Mouse (Mus musculus): Measurements from ENCODE around the gene Prph. TPM values are rescaled to one million over a fixed set of nuclear protein-coding genes. Genes with fewer than 3 reads are reported as not detected.

Gene Prph
- 1 to 10 TPM in 1 of 2 experiments, under 1 TPM in 1; 0.61 to 1.1 TPM for total RNA-seq (2021)
- long read RNA-seq = 0 reads

DNA sequence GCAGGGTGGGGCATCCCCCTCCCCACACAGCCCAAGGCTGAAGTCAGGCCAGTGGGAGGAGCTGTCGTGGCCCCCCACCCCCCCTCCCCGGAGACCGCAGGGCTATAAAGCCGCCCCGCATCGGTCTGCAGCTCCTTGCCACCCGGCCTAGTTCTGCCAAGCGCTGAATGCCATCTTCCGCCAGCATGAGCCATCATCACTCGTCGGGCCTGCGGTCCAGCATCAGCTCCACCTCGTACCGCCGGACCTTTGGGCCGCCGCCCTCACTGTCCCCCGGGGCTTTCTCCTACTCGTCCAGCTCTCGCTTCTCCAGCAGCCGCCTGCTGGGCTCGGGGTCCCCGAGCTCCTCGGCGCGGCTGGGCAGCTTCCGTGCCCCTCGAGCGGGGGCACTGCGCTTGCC lies at the start of gene Prph:
Gene Prph, plus strand, starts transcription at position 135 of the 400 bp plus-strand sequence.
- DNase-seq (ENCODE audit: low spot score in 2 of 2) = no peak

DNA sequence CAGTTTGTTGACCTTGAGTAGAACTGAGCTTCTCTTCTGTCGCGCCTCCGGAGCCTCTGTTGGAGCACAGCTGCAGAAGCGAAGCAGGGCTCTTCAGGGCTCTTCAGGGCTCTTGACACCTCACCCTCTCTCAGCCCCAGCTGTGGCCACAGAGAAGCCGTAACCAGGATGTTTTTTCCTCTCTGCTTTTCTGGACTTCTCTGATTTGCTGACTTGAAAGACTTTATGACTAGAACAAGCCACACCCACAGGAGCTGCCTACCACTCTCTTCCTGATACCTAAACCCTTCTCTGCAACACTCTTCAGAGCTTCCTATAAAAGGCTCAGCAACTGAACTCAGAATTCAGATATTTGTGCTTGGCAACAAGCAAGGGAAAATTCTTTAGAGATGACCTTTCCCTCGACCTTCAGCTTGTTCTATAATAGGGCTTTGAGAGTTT lies 46.2 kb upstream of the Prph start:
- DNase-seq (ENCODE audit: low spot score in 2 of 2) = no peak

DNA sequence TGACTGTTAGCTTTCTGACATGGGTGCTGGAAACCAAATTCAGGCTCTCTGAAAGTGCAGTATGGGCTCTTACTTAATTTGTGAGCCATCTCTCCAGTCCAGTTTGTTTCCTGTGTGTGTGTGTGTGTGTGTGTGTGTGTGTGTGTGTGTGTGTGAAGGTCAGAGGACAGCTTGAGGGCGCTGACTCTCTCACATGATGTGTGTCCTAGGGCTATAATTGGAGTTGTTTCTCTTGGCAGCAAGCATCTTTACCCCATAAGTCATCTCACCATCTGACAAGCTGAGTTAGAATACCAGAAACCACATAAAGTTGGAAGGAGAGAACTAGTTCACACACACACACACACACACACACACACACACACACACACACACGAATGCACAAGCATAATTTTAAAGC lies 44.1 kb upstream of the Prph start:
- no peak for DNase-seq (ENCODE audit: low spot score in 2 of 2)

DNA sequence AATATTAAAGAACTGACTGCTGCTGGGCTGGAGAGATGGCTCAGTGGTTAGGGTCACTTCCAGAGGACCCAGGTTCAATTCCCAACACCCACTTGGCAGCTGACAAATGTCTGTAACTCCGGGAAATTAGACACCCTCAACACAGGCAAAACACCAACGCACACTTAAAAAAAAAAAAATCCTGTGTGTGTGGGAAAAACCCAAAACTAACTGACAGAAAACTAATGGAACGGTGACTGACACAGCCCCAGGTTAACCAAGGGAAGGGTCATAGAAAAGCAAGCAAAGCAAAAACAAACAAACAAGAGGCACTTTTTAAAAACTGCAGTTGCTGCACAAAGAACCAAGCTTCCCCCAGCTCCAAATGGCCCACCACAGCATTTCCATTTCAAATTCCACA lies 43.0 kb upstream of the Prph start:
- DNase-seq (ENCODE audit: low spot score in 2 of 2) = no peak

DNA sequence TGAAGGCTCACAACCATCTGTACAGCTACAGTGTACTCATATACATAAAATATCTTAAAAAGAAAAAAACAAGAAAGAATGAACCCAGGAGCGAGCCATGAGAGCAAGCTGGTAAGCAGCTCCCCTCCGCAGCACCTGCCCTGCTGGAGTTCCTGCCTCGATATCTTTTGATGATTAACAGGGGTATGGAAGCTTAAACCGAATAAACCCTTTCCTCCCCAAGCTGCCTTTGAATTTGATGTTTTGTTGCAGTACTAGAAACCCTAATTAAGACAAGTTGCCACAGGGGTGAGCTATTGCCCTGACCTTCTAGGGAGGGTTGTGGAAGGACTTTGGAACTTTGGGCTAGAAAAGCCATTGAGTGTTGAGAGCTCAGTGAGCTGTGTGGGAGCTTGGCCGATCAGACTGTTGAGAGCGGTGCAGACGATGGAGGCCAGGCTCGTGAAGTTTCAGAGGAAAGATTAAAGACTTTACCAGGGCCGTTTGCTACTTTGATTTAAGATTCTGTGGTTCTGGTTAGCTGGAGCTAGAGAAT lies 40.4 kb upstream of the Prph start:
- DNase-seq (ENCODE audit: low spot score in 2 of 2) = no peak

DNA sequence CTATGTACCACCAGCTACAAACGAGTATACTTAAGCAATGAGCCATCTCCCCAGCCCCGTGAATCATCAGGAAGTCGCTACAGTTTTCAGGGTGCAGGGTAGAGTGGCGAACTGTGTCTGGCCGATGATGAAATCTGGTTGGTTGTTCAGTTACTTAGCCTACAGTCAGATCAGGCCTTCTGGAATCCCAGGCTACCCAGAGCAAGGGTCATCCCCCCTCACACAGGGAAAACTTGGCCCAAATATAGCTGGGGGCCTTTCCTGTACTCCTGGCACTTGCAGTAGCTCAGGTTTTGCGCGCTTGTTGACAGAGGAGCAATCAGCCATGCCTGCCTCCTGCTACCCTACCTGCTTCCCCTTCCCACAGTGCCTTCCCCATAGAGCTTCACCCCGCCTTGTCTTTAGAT lies 37.6 kb upstream of the Prph start:
- DNase-seq (ENCODE audit: low spot score in 2 of 2) = no peak

DNA sequence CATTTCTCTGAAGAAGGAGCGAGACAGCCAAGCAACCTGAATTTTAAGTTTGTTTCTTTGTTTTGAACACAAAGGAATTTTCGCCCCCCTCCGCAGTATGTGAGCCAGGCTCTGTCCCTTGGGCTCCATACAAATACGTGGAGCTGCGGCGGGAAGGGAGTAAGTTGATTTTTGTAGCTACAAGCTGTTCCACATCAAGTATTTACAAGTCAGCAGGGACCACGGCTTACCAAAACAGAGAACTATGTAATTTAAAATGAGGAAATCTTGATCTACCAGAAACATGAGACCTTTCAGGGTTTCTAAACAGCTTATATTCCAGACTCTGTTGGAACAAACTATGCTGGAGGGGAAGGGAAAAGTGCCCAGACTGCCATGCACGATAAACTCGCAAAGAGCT lies 37.0 kb upstream of the Prph start:
- no peak for DNase-seq (ENCODE audit: low spot score in 2 of 2)

DNA sequence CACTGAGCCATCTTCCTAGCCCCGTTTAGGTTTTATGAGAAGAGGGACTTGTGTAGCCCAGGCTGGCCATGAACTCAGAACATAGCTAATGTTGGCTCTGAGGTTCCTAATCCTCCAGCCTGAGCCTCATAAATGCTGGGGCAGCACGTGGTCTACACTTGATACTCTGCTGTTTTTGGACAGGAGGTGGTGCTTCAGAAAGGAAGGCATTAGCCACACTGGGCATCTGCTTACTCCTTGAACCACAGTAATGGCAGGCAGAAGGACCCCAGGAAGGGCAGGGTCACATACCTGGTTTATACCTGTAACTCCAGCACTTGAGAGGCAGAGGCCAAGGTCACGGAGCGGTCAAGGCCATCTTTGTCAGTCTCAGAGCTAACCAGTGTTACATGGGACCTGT lies 36.3 kb upstream of the Prph start:
- DNase-seq (ENCODE audit: low spot score in 2 of 2) = no peak

DNA sequence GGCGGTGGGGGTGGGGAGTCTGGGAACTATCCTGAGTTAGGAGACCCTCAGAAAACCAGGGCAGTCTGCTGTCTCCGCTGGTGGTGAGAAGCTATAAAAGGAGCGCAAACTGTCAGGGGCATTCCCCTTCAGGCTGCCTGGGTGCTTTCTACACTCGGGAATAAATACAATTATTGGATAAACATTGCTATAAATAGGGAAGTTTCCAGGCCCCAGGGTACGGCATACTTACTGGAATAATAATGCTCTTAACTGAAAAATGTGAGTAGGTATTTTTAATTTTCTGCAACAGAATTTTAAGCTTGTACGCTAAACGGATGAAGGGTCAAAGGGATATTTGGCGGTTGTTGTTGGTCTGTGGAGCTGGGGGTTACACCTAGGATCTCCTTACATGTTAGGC lies 35.5 kb upstream of the Prph start:
- DNase-seq (ENCODE audit: low spot score in 2 of 2) = no peak

DNA sequence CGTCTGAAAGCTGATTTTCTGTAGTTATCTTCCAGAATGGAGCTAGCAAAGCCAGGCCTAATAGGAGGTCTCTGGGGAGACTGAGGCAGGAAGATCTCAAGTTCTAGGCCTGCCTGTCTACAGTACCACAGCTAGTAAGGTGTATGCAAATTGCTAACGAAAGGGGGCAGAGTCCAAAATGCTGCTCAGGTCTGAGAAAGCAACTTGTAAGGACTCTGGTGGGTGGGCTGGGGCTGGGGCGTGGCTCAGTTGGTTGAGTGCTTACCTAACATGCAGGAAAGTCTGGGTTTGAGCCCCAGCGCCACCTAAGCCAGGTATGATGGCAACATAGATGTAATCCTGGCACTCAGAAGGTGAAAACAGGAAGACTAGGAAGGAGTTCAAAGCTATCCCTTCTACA lies 34.8 kb upstream of the Prph start:
- DNase-seq (ENCODE audit: low spot score in 2 of 2) = no peak

DNA sequence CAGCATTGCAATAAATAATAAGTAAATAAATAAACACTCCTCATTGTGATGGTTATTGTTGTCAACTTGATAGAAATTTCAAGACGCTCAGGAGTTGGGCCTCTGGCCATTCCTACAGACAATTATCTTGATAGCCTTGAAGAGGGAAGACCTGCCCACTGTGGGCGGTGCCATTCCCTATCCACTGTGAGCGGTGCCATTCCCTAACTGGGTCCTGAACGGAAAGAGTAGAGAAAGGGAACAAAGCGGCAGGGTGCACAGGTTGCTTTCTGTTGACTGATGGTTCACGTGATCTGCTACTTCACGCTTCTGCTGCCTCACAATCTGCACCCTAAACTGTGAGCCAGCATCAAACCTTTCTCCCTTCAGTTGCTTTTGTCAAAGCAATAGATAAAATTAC lies 33.7 kb upstream of the Prph start:
- DNase-seq (ENCODE audit: low spot score in 2 of 2) = no peak

DNA sequence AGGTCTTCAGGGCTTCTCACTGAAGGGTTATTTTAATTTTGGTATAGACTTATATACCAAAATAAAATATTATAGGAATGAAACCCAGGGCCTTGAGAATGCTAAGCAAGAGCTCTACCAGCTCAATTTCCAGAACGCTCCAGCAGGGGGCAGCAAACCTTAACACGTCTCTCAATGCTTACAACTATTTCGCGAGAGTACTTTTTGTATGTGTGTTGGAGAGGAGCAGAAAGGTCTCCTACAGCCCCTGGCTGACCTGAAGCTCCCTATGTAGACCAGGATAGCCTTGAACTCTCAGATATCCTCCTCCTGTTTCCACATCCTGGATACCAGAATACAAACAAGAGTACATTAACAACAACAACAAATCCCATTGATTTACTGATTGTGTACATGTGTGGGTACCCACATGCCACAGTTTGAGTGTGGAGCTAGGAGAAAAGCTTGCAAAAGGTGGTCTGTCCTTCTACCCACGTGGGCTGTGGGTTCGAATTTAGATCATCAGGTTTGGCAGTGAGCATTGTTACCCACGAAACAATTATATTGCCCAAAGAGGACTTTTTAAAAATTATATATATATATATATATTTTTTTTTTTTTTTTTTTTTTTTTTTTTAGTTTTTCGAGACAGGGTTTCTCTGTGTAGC lies 30.2 kb upstream of the Prph start:
- peak; percentile 43 to 80 for DNase-seq (ENCODE audit: low spot score in 2 of 2)

DNA sequence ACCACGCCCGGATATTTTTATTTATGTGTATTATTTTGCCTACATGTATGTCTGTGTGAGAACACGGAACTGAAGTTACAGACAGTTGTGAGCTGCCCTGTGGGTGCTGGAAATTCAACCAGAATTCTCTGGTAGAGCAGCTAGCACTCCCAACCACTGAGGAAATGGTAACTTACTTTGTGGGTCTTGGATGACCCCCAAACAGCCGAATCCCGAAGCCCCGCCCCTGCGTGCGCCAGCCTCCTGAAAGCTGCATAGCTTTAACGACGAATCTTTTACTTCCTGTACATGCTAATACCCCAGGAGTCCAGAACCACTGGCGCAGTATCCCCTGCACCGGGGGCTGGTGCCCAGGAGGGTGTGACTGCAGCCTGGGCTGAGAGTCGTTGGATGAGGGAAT lies 29.6 kb upstream of the Prph start:
- DNase-seq (ENCODE audit: low spot score in 2 of 2) = no peak

DNA sequence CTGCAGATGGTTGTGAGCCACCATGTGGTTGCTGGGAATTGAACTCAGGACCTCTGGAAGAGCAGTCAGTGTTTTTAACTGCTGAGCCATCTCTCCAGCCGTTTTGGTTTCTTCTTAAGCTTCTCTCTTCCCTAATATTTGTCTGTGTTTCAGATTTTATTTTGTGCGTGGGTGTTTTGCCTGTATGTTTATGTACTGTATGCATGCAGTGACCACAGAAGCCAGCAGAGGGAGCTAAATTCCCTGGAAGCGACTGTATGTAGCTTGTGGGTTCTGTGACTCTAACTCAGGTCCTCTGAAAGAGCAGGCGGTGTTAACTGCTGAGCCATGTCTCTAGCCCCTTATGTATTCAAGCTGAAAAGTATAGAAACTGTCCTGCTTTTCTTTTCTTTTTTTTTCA lies 28.7 kb upstream of the Prph start:
- DNase-seq (ENCODE audit: low spot score in 2 of 2) = no peak

DNA sequence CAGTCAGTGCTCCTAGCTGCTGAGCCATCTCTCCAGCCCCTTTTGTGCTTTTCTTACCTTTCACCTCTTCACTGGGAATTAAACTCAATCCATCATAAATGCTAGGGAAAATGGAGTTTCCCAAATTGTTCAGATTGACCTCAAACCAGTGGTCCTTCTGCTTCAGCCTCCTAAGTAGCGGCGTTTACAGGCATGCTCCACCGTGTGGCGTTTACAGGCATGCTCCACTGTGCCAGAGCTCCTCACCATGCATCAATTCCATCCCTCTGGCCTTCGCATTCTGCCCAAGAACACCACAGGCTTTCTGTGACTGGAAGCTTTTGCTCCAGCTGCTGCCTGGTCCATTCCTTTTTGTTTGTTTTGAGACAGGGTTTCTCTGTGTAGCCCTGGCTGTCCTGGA lies 27.9 kb upstream of the Prph start:
- no peak for DNase-seq (ENCODE audit: low spot score in 2 of 2)

DNA sequence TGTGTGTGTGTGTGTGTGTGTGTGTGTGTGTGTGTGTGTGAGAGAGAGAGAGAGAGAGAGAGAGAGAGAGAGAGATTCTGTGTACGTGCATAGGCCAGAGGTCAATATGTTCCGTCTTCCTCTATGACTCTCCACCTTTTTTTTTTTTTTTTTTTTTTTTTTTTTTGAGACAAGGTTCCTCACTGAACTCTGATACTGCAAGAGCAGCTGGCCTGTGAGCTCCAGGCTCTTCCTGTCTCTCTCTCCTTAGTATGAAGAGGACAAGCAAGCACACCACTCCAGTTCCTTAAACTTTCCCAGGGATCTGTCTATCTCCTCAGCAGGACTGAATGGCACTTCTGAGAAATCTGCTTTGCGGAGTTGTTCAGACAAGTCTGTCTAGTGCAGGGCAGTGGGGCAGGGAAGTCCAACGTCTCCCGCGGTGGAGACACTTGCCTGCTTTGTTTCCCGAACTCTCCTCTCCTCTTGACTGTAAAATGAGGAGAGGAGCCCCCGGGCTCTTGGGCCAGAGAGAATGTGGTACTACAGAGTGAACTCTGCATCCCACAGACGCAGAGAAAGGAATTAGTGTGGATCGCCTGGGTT lies 26.0 kb upstream of the Prph start:
- no peak for DNase-seq (ENCODE audit: low spot score in 2 of 2)

DNA sequence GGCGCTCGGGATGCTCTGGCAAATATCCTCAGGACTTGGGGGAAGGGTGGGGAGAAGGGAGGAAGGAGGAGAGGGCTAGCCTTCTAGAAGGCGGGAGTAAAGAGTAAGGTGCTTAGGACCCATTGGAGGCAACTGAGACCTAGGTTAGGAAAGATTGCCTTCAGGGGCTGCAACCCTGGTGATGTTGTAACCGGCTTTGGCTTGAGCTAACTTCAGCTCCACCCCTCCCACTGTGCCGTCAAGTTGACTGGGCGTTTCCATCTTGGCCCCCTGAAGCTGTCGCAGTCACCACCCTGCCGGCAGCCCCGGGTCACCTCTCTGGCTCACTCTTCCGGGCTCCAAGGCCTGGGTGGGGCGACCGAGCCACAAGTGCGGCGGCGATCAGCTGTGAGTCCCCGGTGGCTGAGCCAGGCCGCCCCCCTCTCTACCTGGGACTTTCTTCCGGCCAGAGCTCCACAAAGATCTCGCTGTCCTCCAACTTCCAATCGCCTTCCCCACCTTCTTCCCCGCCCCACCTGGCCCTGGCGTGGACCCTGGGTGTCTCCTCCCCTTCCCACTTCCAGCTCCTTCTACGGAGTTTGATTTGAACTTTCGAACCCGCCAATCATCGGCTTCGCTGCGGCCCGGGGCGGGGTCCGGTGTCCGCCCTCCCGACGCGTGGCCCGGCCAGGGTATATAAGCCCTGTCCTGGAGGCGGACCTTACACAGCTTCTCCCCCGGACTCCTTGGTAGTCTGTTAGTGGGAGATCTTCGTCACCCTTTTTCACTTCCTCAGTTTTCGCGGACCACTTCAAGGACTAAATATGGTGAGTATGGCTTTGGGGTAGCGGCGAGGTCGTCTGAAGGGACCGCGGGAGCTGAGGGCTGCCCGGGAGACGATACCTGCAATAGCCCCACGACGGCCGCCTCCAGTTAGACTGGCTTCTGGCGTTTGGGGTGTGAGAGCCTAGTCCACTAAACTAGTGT lies 25.1 kb upstream of the Prph start, which contains the start of gene Tuba1c:
Gene Tuba1c, plus strand, starts transcription at position 273 of the 966 bp plus-strand sequence.
- DNase-seq (ENCODE audit: low spot score in 2 of 2) = no peak

DNA sequence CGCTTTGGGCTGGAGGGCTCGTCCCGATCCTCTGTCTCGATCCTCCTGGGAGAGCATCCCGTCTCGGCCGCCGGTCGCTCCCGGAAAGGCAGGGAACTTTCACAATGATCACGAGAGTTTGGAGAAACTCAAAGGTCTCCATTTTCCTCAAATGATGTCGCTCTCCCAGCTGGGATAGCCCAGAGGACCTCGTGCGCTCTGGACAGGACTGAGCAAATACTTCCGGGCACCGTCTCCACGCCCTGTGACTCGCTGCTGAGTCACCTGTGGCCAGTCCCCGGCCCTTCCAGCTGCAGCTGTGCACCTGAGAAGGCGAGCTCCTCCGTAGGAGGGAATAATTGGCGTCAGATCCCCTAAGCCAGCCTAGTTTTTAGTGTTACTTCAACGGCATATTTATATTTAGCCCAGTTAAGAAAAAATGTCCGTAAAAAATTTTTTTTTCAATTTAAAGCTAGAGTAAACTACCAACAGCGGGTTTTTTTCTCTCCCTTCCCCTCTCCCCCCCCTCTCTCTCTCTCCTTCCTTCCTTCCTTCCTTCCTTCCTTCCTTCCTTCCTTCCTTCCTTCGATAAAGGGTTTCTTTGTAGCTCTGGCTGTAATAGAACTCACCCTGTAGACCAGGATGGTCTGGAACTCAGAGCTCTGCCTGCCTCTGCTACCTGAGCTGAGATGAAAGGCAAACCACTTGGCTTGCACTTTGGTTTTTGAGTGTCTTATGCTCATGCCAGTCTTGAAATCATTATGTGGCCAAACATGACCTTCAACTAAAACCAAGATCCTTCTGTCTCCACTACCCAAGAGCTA lies 24.2 kb upstream of the Prph start:
- DNase-seq (ENCODE audit: low spot score in 2 of 2) = no peak

DNA sequence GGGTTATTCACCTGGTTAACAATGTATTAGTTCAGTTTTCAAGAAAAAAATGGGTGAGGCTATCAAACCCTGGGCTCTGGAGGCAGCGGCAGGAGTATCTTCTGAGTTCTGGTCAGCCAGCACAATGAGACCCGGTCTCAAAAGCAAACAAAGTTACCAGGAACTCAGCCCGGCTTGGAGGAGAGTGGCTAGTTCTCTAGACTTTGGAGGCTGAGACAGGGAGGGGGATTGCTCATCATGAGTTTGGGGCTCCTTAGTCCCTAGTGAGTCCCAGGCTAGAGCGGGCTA lies 23.6 kb upstream of the Prph start:
- no peak for DNase-seq (ENCODE audit: low spot score in 2 of 2)

DNA sequence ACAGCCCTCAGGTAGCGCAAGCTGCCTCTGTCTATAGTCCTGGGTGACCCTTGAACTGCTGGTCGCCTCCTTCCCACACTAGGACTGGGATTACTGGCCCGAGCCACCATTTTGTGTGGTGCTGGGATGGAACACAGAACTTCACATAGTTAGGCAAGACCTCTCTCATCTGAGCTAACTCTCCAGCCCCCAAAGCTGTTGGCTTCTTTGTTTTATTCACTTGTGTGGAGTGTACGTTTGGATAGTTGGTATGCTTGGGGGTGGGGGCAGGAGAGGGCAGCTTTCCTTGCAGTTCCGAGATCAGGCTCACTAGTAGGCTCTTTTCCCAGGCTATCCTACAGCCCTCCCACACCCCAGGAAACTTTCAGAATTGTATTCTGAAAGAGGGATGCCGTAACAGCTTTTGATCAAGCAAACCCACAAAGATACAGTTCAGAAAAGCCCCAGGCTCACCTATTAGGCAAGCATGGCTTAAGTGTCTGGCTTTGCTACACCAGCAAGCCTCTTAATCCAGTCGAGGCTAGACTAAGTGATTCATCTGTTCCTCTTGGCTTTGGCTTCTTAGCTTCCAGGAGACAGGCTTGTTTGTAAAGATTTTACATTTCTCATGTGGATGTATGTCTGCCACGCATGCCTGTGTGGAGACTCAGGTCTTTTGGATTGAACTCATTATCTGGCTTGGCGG lies 22.8 kb upstream of the Prph start:
- DNase-seq (ENCODE audit: low spot score in 2 of 2) = no peak
